Mouse (Mus musculus): ENCODE measurements around the gene Ncor2. TPM values are rescaled to one million over a fixed set of nuclear protein-coding genes. Genes with fewer than 3 reads are reported as not detected.
A peak's percentile ranks its signal among the peaks of the same experiment; 100 is the strongest.

Gene Ncor2
- total RNA-seq, 2 experiments from 2014 or later = 229 to 297 TPM

GRCm38 (mm10) chr5:125193478-125194439, 14.7 kb upstream of the Ncor2 start:
- no peak for DNase-seq (ENCODE audit: extremely low spot score in 1 of 2, low spot score in 1 of 2)

GRCm38 (mm10) chr5:125191608-125192007, 12.6 kb upstream of the Ncor2 start:
- no peak for DNase-seq (ENCODE audit: extremely low spot score in 1 of 2, low spot score in 1 of 2)

GRCm38 (mm10) chr5:125190105-125190813, 11.2 kb upstream of the Ncor2 start:
- DNase-seq (ENCODE audit: extremely low spot score in 1 of 2, low spot score in 1 of 2) = no peak

DNA sequence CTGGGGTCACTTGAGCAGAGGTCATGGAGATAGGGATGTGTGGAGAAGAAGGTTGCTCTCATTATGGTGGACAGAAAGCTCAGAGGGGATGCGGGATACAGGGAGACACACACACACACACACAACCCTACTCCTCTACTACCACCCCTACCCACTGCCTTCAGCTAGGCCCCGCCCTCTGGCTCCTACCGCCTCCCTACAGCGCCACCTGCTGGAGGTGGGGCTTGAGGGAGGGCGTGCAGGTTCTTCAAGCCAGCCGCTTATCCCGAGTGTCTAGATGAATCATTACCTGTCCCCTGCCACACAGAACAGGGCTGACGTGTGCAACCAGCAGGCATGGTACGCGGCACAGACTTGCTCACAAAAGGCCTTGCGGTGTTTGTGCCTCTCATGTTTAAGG, 10.6 kb upstream of the Ncor2 start:
- peak; percentile 60 to 79 for DNase-seq (ENCODE audit: extremely low spot score in 1 of 2, low spot score in 1 of 2)

GRCm38 (mm10) chr5:125188812-125189598, 10.0 kb upstream of the Ncor2 start:
- no peak for DNase-seq (ENCODE audit: extremely low spot score in 1 of 2, low spot score in 1 of 2)

DNA sequence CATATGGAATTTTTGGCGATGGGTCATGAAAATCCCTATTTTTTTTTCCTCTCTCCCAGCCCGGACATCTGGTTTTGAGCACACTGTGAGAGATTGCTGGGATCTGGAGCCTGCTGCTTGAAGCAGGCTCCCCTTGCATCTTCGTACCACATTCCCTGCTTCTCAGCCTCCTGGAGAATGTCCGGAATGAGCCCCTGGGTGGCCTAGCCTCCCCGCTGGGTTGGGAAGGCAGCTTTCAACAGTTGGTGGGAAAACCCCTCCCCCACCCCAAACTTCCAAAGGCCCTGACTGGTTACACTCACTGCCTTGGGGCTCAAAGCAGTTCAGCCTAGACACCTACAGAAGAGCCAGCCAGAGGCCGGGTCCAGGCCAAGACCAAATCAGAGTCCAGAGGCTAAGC, 5.8 kb upstream of the Ncor2 start:
- no peak for DNase-seq (ENCODE audit: extremely low spot score in 1 of 2, low spot score in 1 of 2)

- DNase-seq (ENCODE audit: extremely low spot score in 1 of 2, low spot score in 1 of 2) = no peak
Observed at GRCm38 (mm10) chr5:125183321-125184003, 4.4 kb upstream of the Ncor2 start.

- DNase-seq (ENCODE audit: extremely low spot score in 1 of 2, low spot score in 1 of 2) = no peak
Observed at GRCm38 (mm10) chr5:125180630-125181263, 1.7 kb upstream of the Ncor2 start.

DNA sequence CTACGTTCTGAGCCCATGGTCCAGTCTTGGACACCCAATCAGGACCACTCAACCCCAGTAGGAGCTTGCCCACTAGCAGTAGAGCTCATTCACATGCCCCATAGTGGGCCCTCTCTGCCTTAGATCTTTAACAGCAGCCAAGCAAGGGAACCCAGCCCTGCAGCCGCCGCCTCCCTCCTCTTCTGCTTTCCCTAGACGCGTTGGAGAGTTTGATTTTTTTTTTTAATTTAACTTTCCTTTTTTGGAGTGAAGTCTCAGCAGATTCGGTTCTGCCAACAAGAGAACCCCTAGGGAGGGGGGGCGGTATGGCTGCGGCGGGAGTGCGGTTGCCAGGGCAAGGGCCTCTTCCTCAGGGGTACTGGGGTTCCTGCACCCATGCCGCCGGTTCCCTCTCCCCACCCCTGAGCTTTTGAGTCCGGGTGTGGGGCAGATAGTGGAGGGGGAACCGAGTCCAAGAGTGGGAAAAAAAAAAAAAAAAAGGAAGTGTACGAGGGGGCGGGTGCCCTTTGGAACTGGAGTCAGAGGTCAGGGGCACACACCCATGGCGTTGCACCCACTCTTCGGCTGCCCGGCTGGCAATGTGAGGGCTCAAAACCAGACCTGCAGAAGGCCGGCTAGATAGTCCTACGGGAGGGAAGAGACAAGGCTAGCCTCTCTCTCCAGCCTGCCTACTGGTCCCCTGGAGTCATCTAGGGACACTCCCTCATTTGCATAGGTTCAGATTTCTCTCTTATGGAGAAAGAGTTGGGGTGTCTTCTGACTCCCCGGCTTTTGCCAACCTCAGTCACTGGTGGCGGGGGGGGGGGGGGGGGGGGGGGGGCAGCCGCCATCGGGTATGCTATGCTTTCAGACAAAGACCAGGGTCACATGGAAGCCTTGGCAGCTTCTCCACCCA, 963 bp upstream of the Ncor2 start:
- no peak for DNase-seq (ENCODE audit: extremely low spot score in 1 of 2, low spot score in 1 of 2)

DNA sequence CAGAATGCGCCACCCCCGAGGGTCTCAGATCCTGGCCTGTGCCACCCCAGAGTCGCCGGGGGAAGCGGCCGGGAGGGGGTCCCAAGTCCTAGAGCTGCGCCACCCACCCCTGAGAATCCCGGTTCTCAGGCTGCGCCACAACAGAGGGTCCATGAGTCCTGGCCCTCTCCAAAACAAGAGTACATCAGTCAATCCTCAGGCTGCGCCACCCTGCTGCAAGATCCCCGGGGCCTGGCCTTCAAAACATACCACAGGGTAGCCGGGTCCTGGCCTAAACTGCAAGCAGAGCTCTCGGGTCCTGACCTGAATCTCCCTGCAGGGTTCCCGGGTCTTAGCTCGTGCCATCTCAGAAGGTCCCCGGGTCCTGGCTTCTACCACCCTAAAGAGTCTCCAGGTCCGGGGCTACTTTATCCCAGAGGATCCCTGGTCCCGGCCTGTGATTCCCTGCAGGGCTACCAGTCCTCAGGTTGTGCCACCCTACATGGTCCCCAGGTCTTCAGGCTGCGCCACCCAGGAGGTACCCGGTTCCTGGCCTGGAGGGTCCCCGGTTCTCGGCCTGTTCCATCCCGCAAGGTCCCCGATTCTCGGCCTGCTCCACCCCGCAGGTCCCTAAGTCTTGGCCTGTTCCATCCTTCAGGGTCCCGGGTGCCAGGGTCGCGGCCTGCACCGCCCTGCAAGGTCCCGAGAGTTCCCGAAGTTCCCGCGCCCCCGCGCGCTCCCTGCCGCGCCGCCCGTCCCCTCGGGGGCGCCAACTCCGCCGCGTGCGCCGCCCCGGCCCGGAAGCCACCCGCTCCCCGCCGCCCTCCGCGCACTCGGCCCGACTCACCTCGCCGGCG, 630 bp downstream of the Ncor2 start:
- peak; percentile 48 to 65 for DNase-seq (ENCODE audit: extremely low spot score in 1 of 2, low spot score in 1 of 2)

- DNase-seq (ENCODE audit: extremely low spot score in 1 of 2, low spot score in 1 of 2) = peak; percentile 62 to 71
Observed at GRCm38 (mm10) chr5:125177481-125178134, 1.4 kb downstream of the Ncor2 start.

GRCm38 (mm10) chr5:125176864-125177263, 2.2 kb downstream of the Ncor2 start:
- DNase-seq (ENCODE audit: extremely low spot score in 1 of 2, low spot score in 1 of 2) = peak in 1 of 2 experiments; percentile 44

- no peak for DNase-seq (ENCODE audit: extremely low spot score in 1 of 2, low spot score in 1 of 2)
Observed at GRCm38 (mm10) chr5:125176370-125176766, 2.7 kb downstream of the Ncor2 start.

- no peak for DNase-seq (ENCODE audit: extremely low spot score in 1 of 2, low spot score in 1 of 2)
Observed at GRCm38 (mm10) chr5:125175673-125176369, 3.2 kb downstream of the Ncor2 start.

GRCm38 (mm10) chr5:125174726-125175672, 4.0 kb downstream of the Ncor2 start:
- no peak for DNase-seq (ENCODE audit: extremely low spot score in 1 of 2, low spot score in 1 of 2)

- no peak for DNase-seq (ENCODE audit: extremely low spot score in 1 of 2, low spot score in 1 of 2)
Observed at GRCm38 (mm10) chr5:125173868-125174267, 5.2 kb downstream of the Ncor2 start.

All from layer of hippocampus, postnatal 25 days (tissue).